Mouse (Mus musculus) common myeloid progenitor, adult 5-6 weeks (primary cell): Measurements from ENCODE around the gene Cenpl. TPM values are rescaled to one million over a fixed set of nuclear protein-coding genes. Genes with fewer than 3 reads are reported as not detected.
"Not testable (repeated sequence)": the region's sequence is repeated elsewhere in the genome, so short reads cannot be mapped to it uniquely, and the experiment has no call there.

Experiments used
- ATAC-seq: replicated peaks from 2 replicates; pipeline ENCODE4 v1.8.0; 2016; ENCODE audit warnings: low read depth, mild to moderate bottlenecking, moderate TSS enrichment, inconsistent platforms; ENCODE audit not compliant: poor library complexity, severe bottlenecking
- total RNA-seq: library from RNA; stranded (forward); fragments of 200-1000, 187-1606 nt; gene quantifications from 2 replicates; pipeline ENCODE4 v1.2.3, GENCODE M21; 2017

Gene Cenpl
- 6.4 and 8.0 TPM in 2 replicates for total RNA-seq

DNA sequence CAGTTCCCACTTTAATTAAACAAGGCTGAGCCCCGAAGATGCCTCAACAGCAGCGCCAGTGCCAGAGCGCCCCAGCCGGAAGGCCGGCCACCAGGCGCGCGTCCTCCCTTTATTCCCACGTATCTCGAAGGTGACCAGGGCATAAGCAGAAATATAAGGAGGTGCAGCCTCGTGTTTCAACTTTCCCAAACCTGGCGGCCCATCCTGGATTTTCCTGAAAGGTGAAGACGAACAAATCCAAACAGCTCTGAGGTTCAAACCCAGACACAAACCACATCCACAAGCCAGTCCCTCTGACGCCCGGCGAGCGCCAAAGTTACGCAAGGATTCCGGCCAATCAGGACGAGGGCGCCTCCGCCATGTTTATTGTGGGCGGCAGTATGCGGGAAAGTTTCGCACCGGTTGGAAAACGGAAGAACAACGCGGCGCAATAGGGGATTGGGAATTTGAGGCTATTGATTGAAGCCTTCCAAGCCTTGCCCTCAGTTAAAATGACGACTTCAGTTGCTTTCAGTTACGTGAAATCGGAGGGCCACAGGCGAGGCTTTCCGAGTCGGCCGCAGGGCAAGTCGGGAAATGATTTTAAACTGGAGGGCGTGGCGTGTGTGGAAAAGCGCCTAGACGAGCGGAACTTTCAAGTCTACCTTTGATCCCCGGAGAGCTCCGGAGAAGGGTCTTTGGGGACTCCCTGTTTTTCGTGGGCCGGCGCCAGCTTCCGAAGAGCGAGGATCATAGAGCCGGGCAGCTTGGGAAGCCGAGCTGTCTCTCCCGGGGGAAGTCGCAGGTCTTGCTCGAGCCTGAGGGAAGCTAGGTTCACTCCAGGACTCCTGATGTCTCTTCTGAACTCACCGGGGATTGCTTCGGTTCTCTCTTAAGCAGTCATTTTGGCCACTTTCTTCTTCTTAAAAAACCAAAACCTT lies at the start of gene Cenpl, which contains the start of gene Dars2:
TSS of gene Cenpl (plus strand) at position 362 of the 920 bp plus-strand sequence.
TSS of gene Dars2 (minus strand) at position 307 of the 920 bp plus-strand sequence.
- ATAC-seq, result peak; percentile 95

DNA sequence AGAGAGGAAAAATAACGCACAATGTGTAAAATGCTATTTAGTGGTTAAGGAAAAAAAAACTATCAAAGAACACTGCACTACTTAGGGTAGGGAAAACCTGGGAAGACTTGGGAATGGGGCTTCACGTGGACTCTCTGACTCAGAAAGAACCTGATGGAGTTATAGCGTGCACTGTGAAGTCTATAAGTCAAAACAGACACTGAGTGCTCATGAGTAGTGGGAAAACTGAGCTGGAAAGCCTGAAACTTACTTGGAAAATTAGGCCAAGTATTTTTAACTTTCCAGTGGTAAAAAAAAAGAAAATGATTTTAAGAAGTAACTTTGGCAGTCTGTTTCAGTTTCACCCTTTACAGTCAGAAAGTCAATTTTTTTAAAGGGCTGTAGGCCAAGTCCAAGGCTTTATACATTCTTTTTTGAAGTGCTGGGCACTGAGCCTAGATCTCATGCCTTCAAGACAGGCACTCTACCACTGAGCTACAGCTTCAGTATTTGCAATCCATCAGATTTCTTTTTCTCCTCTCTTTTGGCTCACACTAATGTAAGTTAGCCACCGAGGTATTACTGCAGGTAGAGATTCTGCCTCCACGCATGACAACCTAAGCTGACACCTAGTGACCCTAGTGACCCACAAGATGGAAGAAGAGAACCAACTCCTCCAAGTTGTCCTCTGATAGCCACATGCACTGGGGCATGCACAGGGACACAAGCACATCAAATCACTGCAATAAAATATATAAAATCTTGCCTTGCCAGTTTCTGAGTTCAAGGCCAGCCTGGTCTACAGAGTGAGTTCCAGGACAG lies 44.9 kb upstream of the Cenpl start:
- no peak for ATAC-seq

DNA sequence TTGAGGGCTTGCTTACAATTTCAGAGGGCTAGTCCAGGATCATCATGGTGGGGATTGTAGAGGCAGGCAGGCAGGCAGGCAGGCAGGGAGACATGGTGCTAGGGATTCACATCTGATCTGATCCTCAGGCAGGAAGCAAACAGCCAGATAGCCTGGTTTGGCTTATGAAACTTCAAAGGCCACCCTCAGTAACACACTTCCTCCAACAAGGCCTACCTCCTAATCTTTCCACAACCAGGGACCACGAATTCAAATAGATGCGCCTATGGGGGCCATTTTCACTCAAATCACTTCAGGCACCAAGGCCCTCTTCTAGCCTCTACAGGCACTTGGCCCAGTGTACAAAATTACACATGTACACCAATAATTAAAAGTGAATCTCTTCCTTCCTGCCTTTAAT lies 43.3 kb upstream of the Cenpl start:
- no peak; the same call in 1 of the 2 replicates for ATAC-seq

DNA sequence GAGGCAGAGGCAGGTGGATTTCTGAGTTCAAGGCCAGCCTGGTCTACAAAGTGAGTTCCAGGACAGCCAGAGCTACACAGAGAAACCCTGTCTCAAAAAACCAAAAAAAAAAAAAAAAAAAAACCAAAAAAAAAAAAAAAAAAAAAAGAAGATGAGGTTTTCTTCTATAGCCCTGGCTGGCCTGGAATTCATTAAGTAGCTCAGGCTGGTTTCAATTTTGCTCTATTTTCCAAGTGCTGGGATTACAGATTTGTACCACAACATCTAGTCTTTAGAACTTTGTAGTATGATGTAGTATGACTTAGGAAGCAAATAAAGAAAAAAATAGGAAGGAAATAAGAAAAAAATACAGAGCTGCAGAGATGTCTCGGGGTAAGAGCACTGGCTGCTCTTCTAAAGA lies 42.1 kb upstream of the Cenpl start:
- ATAC-seq, result not testable (repeated sequence)

DNA sequence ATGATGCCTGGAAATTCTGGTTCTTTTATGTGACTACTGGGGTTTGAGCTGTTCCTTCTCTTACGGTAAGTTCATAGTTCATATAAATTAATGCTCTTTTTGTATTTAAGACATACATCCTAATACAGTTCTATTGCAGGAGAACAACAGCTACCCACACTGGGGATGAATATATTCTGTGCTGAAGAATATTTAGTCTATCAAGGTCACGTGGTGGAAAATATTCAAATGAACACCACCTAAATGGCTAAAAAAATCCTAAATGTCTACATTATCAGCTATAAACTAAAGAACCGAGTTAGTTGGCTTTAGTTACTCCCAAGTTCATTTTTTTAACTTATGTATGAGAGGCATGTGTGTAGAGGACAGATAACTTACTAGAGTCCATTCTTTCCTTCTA lies 40.5 kb upstream of the Cenpl start:
- ATAC-seq, result no peak

DNA sequence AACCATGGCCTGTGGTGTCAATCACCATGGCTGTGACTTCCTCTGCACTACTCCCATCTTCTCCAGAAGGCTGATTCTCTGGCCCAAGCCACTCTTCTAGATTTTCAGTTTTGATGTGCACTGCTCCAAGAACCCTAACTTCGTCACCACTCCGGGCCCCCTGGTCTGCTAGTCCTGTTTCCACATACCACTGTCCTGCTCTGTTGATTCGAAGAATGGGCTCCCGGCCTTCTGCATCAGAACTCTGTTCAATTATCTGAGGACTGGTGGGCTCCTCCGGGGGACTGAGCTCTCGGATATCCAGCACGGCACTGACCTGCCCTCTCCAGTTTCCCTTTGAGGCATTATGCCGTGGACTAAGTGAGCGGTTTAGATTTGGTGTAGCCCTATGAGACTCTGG lies 38.6 kb upstream of the Cenpl start:
- no peak for ATAC-seq

DNA sequence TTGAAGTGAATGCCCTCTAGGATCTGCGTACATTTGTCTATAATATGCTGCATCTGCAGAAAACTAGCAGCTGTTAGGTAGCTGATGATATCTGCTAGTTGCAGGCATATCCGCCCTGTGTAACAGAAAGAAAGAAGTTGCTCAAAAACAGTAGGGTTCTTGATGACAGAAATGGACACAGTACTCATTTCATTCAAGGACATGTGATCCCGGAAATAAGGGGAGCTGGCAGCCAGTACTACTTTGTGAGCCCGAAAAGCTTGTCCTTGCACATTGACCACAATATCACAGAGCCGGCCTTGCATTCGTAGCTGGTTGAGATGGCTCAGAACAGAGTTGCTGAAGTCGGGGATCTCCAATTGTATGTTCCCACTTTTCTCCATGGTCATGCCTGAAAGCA lies 38.2 kb upstream of the Cenpl start:
- no peak for ATAC-seq

DNA sequence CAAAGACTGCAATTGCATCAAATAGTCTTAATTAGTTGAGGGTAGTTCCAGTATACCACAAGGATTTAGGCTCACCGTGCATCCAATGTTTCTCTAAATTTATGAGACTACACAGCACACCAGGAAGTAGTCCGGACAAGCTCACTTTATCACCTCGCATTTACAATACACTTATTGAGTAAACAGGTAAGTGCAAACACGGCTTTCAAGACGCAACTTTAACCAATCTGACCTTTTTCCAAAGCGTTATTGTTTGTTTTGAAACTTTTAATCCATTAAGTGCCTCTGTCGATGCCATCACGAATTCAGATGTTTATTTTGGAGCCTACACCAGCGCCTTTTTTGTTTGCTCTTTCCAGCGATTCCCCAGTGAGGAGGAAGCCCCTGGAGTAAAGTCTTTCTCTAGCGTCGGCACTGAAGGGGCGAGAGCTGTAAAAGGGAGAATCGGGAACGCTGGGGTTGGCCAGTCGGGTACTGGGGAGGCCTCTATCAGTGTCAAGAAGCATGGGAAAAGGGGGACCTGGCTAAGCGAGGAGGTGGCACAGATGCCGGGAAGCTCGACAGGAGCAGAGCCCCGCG lies 36.6 kb upstream of the Cenpl start:
- no peak for ATAC-seq

DNA sequence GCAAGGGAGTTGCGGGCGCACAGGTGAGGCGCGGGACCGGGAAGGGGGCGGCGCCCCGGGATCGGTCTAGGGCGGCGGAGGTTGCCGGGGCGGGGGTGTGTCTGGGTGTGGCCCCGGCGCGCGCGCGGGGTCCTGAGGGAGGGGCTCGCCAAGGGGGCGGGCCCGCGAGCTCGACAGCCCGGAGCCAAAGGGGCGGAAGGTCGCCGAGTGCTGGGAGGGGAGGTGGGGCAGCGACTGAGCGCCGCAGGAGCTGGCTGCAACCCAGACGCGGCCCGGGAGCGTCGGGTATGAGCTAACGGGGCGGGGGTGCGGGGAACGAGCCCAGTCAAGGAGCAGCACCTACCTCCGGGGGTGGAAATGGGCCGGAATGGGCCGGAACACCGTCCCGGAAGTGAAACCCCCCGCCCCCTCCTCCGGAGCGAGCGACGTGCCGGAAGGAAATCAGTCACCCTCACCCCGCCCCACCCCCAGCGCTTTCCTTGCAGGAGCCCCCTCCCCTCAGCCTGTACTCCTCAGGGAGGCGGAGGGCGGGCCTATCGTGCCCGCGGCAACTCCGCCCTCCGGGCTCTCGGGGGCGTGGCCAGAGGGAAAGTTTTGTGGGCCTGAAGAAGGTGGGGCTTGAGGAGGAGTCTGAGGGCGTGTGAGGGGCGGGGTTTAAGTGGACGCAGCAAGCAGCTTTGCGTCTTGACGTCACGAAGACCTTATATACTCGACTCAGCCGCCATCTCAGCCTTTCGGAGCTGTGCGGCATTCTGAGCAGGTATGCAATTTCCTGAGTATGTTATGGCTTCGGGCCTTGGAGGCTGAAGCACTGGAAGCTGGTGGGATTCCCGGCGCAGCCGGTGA lies 35.9 kb upstream of the Cenpl start, which contains the start of gene Zbtb37:
TSS of gene Zbtb37 (minus strand) at position 415 of the 846 bp plus-strand sequence.
- ATAC-seq, result peak; percentile 59

DNA sequence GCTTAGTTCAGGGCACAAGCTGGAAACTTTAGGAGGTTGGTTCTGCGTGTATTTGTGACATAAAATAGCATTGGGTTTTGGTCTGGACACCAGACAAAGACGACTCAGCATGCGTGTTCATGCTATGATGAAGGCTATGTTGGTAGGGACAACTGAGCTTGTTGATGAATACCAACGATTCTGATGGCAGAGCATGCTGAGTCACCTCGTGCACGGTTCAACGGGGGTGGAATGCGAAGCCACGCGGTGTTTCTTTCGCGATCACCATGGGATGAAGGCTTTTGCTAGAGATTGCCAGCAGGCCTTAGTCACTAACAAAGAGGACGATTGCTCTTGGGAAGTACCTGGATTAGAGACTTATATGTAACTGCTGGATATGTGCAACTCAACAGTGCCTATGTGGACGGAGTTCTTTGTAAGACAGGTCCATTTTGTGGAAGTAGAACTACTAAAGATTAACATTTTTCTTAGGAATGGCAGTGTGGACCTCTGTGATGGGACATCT lies 35.2 kb upstream of the Cenpl start:
- peak; percentile 37 for ATAC-seq

DNA sequence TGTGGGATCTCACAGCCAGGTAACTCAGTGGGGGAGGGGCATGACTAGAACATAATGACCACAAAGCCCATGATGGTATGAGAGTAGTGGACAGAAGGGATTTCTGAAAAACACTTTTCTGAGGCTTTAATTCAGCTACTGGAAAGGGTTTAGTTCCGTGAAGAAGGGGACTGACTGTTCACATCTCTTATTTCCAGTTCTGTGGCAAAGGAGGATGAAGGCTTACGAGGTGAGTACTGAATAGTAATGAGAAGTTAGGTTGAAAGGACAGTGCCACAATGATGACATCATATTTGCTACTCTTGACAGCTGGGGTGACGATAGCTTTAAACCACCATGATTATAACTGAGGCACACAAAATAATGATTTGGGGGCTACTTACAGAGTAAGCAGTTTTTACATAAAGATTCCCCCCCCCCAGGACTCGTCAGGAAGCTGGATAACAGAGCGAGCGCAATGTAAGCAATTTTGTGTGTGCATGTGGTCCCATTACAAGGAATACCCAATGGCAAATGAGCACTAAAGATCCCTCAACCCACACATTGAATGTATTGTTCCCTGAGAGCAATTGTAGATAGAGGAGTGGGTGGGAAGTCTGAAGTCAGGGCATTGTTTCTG lies 34.6 kb upstream of the Cenpl start:
- ATAC-seq, result no peak

DNA sequence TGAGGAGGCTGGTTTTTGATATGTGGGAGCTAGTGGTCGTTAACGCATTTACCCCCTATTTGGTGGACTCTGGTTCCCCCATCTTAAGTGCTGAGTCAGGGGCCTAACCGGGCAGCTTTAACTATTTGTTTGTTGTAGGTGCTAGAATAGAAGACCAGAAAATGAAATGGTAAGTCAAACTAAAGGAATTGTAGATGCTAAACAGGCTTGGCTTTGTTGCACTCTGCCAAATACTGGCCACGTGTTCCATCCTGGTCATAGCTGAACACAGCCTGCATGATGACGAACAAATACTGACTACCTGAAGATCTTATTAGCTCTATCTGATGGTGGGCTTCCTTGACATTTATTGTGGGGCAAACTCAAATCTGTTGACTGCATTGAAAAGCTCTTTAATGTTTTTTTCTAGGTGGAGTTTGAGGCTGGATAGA lies 34.1 kb upstream of the Cenpl start:
- no peak for ATAC-seq

DNA sequence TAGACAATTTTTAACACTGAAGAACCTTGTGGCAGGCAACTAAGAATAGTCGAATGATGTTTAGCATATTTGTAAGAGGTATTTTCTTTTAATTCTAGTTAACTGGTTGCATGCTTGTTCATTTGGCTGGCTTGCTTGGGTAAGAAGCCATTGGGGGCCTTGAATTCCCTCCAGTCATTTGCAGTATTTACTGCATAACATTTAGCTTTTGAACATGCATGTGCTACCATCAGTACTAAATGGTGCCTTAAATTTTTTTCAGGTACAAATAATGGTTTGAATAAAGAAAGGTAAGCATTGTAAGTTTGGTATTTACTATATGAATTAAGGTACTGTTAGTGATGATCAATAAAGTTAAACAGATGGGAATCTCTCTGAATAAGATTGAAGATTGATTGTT lies 33.5 kb upstream of the Cenpl start:
- ATAC-seq, result no peak

DNA sequence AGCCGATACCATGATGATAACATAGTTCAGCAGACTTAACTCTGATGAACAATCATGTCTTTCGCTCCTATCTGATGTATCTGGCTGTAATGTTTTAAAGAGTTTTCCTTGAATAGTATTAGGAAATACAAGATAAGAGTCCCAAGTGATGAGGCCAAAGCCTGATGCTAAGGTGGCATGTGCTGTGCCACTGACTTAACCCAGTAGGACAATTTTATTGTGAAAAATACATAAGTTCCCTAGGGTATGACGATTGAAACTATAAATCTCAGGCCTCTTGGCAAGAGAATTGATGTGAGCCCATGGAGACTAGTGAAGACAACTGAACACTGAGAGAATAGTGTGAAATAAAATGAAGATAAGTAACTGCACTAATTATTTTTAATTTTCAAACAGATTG lies 32.9 kb upstream of the Cenpl start:
- no peak for ATAC-seq

DNA sequence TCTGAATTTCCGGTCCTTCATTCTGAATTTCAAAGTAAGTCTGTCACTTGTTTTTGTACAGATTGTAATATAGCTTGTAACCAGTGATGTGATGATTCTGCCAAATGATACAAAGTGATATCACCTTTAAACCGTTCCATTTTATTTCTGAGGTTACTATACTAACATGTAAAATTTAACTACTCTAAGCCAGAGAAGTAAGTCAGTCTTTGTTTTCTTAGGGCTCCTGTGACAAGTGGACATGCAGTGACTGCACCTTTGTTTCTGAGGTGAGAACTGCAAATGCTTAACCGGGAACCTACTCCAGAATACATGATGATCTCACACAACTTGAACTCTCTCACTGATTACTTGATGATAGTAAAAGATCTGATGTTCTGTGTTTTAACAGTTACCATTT lies 32.5 kb upstream of the Cenpl start:
- no peak for ATAC-seq

DNA sequence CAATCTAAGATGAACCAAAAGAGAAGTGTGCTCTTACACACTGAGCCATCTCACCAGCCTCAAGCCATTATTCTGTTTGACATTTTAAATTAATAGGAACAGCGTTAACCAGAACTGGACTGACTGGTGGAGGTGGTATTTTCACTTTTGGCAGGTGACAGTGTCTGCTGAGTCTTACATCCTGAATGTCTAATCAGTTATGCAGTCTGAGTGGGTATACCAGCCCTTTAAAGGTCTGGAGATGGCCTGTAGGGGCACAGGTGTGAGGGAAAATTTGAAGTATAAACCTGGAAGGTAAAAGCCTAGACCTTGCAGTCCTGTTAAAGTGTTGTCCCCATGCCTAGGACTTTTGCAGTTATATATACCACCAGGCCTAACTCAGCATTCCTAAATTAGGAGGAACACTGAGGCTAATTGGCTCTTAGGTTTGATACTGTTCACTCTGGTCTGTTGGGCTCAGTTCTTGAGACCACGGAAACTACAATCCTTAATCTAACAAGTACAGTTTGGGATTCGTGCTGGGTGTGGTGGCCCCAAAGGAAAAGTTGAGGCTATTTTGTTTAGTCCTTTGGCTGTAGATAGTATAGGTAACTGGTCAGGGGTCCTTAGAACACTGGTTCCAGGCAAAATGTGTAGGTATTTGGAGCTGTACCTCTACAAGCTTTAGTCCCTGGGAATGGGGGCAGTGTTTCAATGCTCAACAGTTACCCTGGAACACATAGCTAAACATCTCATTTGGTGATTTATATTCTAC lies 31.4 kb upstream of the Cenpl start:
- ATAC-seq, result no peak; the same call in 1 of the 2 replicates

DNA sequence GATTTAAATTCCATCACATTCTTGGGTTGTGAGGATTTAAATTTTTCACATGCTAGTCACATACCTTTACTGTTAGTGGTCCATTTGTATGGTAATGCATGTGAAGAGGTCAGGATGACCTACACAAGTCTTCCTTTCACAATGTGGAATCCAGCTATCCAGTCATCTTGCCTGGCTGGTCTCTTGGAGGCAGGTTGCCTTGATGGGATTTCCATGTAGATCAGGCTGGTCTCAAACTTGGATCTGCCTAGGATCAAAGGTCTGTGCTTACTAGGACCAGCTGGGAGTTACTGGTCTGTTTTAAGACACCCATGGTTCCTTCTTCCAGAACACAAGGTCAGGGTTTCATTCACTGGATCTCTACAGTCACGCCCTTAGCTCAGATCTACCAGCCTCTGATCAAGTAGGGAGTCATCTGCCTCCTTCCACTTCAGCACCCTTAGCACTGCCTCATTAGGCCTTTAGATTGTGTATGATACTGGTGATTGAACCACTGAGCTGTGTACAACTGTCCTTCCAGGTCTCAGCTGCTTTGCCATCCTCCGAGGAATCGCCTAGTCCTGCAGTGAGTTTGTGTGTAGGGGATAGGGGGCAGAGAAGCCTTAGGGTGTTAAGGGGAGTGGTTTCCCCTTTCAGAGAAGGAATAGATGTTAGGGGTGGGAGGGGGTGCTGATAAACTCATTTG lies 30.6 kb upstream of the Cenpl start:
- peak; percentile 27 for ATAC-seq

DNA sequence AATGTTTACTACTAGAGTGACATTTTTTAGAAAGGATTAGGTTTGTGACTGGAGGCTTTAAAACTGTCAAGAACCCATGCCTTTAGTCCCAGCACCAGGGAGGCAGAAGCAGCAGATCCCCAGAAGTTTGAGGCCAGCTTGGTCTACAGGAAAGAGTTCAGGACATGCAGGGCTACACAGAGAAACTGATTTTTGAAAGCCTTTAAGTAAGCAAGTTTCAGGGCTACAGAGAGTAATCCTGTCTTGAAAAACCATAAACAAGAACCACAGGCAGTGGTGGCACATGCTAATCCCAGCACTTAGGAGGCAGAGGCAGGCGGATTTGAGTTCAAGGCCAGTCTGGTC lies 30.1 kb upstream of the Cenpl start:
- ATAC-seq, result no peak; the same call in 1 of the 2 replicates
